Mouse (Mus musculus): Measurements from ENCODE around the gene Hoxa3.

GRCm38 (mm10) chr6:52244471-52245039 lies 31.4 kb upstream of the Hoxa3 start:
- no peak for TF ChIP-seq CTCF (IDR thresholded peaks at IDR 0.05; ENCODE audit: insufficient read depth, low read depth, low read length)
- no peak for TF ChIP-seq POLR2A (IDR thresholded peaks at IDR 0.05; ENCODE audit: insufficient read depth, low read depth, low read length)

All from olfactory bulb, adult 2 months (tissue).